Mouse (Mus musculus) ES-E14 (cell line): ENCODE results near the gene Wdr83.

ENCODE experiments used
- HCFC1 ChIP-seq: IDR thresholded peaks from 2 replicates; pipeline ENCODE4 v1.6.1; 2012; ENCODE audit warnings: low read length, inconsistent platforms, borderline replicate concordance; ENCODE audit not compliant: insufficient read depth
- MAFK ChIP-seq: IDR thresholded peaks from 2 replicates; pipeline ENCODE4 v1.6.1; 2014; ENCODE audit warnings: mild to moderate bottlenecking, low read depth, low read length, inconsistent platforms; ENCODE audit not compliant: insufficient read depth
- ZNF384 ChIP-seq: IDR thresholded peaks from 2 replicates; pipeline ENCODE4 v1.6.1; 2012; ENCODE audit warnings: low read depth, low read length, inconsistent platforms

DNA sequence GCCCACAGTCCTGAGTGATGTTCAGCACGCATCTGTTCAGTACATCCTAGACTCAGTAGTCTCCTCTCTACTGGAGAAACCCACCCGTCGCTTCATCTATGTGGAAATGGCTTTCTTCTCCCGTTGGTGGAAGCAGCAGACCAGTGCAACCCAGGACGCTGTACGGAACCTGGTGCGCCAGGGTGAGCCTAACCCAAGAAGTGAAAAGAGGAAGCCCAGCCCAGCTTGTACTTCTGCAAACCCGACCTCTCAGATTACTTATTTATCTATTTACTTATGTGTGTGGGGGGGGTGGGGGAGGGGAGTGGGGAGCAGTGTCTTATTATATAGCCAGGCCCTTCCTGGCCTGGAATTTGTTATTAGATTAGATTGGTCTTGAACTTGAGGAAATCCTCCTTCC is 3.5 kb upstream of the Wdr83 start:
- TF ChIP-seq HCFC1 (no peak), MAFK (no peak), ZNF384 (no peak)
